Mouse (Mus musculus) liver, postnatal 0 days (tissue): ENCODE data around the gene Coq8a. TPM values are rescaled to one million over a fixed set of nuclear protein-coding genes. Genes with fewer than 3 reads are reported as not detected.

Experiments
- ATAC-seq: fragments of 200-750 bp; cut with Nextera tagmentation; 2 replicates; pipeline ENCODE4 v1.8.0; 2017; ENCODE audit warnings: mild to moderate bottlenecking, moderate library complexity
- DNase-seq: peaks from one replicate; pipeline ENCODE4 v3.0.0-alpha.2; 2016
- H3K27ac ChIP-seq: fragments of 300-500 bp; sonication (generic); 2 replicates; pipeline ENCODE4 v1.5.1; 2014; ENCODE audit warnings: antibody characterized with exemption, moderate library complexity, mild to moderate bottlenecking, low read depth
- H3K27me3 ChIP-seq: fragments of 300-500 bp; sonication (generic); 2 replicates; pipeline ENCODE4 v1.6.1; 2014; ENCODE audit warnings: low read length, control low read depth, mixed read lengths; ENCODE audit not compliant: insufficient read depth
- H3K36me3 ChIP-seq: fragments of 300-500 bp; sonication (generic); replicated peaks from 2 replicates; pipeline ENCODE4 v1.6.1; 2014; ENCODE audit warnings: mild to moderate bottlenecking, control low read depth, low read length, moderate library complexity, mixed read lengths; ENCODE audit not compliant: insufficient read depth
- H3K4me1 ChIP-seq: fragments of 300-500 bp; sonication (generic); 2 replicates; pipeline ENCODE4 v1.6.1; 2014; ENCODE audit warnings: antibody characterized with exemption, mild to moderate bottlenecking, control low read depth; ENCODE audit not compliant: insufficient read depth
- H3K4me2 ChIP-seq: fragments of 300-500 bp; sonication (generic); 2 replicates; pipeline ENCODE4 v1.6.1; 2014; ENCODE audit warnings: low read depth, mild to moderate bottlenecking, low read length, moderate library complexity, mixed read lengths
- H3K4me3 ChIP-seq: fragments of 300-500 bp; sonication (generic); 2 replicates; pipeline ENCODE4 v1.5.1; 2014; ENCODE audit warnings: low read depth, low read length
- H3K9ac ChIP-seq: fragments of 300-500 bp; sonication (generic); replicated peaks from 2 replicates; pipeline ENCODE4 v1.6.1; 2014; ENCODE audit warnings: mild to moderate bottlenecking, moderate library complexity
- H3K9me3 ChIP-seq: fragments of 300-500 bp; sonication (generic); 2 replicates; pipeline ENCODE4 v1.6.1; 2016; ENCODE audit warnings: mild to moderate bottlenecking, control low read depth, low read length, mixed read lengths
- CTCF ChIP-seq: sonication (generic); IDR thresholded peaks from 2 replicates; pipeline ENCODE4 v1.5.1; 2016; ENCODE audit warnings: antibody characterized with exemption, low read depth
- EP300 ChIP-seq: IDR thresholded peaks from 2 replicates; pipeline ENCODE4 v1.6.1; 2016; ENCODE audit warnings: antibody characterized with exemption, low read depth, mild to moderate bottlenecking
- WGBS: fragments of 180-500 bp; shearing (Covaris S2); extraction: QIAGEN DNeasy Blood & Tissue Kit; methylation state at CpG from one replicate; pipeline ENCODE4 v1.1.7; 2014; ENCODE audit not compliant: insufficient replicate concordance; 5-methylcytosine and 5-hydroxymethylcytosine counted together
- polyA plus RNA-seq: library from polyadenylated mRNA; unstranded; fragments of >200 nt; fragmentation: Nextera tagmentation; extraction: Ambion mirVana; gene quantifications from 2 replicates; pipeline ENCODE4 v1.2.1, GENCODE M21; 2015

Gene Coq8a
- polyA plus RNA-seq, 1 experiment from 2014 or later = 36.6 TPM

DNA sequence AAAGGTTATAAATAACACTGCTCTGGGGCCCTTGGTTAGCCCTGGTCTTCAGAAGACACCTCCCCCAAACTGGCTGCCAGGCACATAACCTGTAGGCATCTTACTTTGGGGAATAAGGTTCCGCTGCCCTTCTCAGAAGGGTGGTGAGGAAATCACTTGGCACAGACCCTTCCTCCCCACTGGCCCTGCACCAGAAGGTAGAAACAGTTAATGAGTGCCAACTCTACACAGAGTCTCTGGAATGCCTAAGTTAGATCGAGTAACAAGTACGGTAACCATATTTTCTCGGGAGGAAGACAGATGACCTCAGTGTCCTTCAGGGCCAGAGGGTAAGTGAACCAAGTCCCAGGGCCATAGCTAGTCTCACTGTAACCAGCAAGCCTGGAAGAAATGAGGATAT is 10.5 kb downstream of the Coq8a start:
- WGBS = 75% methylated on average over 4 of the region's 4 CpGs
- no peak for TF ChIP-seq EP300
- no peak for TF ChIP-seq CTCF
- Histone ChIP-seq H3K4me3 (no peak overlapping the region), H3K4me1 (peaks cover 34% of the 10 kb centered on the region), H3K36me3 (no peaks in the 10 kb centered on the region), H3K27ac (no peak overlapping the region), H3K27me3 (no peaks in the 10 kb centered on the region), H3K9ac (no peak overlapping the region), H3K9me3 (no peaks in the 10 kb centered on the region), H3K4me2 (no peak overlapping the region)
- DNase-seq (no peak), ATAC-seq (no peak)

DNA sequence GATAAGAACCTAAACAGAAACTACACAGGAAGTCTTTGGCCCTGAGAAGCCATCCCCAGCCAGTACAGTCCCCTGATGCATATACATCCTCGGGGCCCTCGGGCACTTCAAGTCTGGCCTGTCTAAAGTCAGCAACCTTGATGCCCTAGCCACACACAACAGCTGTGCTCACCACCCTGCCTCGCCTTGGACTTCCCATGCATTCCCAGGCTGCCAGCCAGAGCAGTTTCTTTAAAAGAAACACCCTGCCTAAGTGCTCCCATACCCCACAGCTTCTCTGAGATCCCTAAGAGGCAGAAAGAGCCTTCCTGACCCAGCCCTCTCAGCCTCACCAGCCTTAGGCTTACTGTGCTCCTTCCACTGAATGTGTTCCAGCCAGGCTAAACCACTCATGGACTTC is 13.0 kb downstream of the Coq8a start:
- Histone ChIP-seq H3K4me2 (no peak overlapping the region), H3K9me3 (no peaks in the 10 kb centered on the region), H3K36me3 (no peaks in the 10 kb centered on the region), H3K27ac (no peak overlapping the region), H3K4me3 (no peak overlapping the region), H3K9ac (no peak overlapping the region), H3K4me1 (peaks cover 22% of the 10 kb centered on the region), H3K27me3 (no peaks in the 10 kb centered on the region)
- no peak for TF ChIP-seq CTCF
- no peak for TF ChIP-seq EP300
- ATAC-seq (no peak), DNase-seq (no peak)
- 85% methylated on average over 3 of the region's 3 CpGs for WGBS

DNA sequence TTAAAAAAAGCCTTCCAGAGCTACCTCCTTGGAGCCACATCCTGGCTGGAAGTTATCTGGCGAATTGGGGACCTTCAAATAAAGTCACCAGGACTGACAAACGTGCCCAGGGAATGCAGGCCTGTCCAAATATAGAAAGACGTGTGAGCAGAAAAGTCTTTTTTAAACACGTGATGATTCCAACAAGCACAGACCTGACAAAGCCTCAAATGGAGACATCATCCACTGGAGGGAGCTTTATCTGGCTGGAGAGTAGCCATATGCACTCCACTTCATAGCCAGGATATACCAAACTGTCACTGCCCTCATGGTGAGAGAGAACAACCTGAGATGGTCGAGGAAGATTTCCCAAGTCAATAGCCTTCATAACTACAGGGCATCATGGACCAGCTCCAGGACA is 13.5 kb downstream of the Coq8a start:
- no peaks in the 10 kb centered on the region for H3K9me3 ChIP-seq
- TF ChIP-seq EP300 (no peak), CTCF (peak; percentile 34; the same call in 1 of the 2 replicates)
- H3K4me3 ChIP-seq = no peak overlapping the region
- DNase-seq = no peak
- H3K27me3 ChIP-seq = no peaks in the 10 kb centered on the region
- no peak overlapping the region for H3K27ac ChIP-seq
- 60% methylated on average over 5 of the region's 5 CpGs for WGBS
- no peak for ATAC-seq
- peaks cover 19% of the 10 kb centered on the region for H3K4me1 ChIP-seq
- H3K4me2 ChIP-seq = no peak overlapping the region
- no peak overlapping the region for H3K9ac ChIP-seq
- no peaks in the 10 kb centered on the region for H3K36me3 ChIP-seq

DNA sequence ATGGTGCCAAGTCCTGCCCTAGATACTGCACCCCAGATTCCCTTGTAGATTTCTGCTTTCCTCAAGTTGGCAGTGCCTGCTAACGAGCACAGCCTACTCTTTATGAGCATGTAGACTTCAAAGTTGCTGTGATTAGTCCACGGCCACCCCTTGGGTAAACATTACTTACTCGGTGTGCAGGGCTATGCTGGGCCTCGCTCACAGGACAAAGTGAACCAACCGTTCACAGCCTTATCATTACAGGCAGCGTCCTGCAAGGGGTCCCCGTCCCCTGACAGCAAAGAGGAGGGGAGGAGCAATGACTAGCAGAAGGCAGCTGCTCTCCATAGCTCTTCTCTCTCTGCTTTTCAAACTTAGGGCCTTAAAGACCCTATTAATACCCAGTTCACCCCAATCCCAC is 14.6 kb downstream of the Coq8a start:
- ATAC-seq (no peak), DNase-seq (no peak)
- TF ChIP-seq CTCF (no peak), EP300 (no peak)

DNA sequence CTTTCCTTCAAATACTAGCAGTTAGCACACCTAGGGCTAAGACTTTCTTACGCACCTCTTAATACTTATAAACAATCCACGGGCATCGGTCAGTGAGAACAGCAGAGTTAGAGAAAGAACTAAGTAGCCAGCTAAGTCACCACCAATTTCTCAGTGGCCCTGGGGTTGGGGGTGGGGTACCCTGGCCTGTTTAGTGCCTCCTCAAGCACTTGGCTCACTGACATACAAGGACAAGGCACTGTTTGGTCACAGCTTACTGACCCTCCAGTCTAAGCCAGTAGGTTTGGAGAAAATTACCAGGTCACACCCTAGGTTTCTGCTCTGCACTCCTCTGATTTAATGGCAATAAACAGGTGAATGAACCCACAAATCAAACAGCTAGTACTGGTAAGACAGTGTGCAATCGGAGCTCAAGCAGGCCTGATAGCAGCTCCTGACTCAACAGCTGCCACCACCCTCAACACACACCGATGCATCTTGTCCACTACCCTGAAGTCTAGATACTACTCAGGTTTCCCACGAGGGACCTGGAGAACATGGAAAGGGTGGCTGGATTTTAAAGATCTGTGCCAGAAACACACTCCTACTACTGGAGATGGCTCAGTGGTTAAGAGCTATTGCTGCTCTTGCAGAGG is 15.8 kb downstream of the Coq8a start:
- no peaks in the 10 kb centered on the region for H3K27me3 ChIP-seq
- H3K9me3 ChIP-seq = no peaks in the 10 kb centered on the region
- no peak for DNase-seq
- H3K36me3 ChIP-seq = no peaks in the 10 kb centered on the region
- H3K9ac ChIP-seq = no peak overlapping the region
- ATAC-seq = no peak
- H3K4me3 ChIP-seq = no peak overlapping the region
- peak overlapping the region; percentile 58 for H3K27ac ChIP-seq
- peaks cover 19% of the 10 kb centered on the region for H3K4me1 ChIP-seq
- peak overlapping the region; percentile 20 for H3K4me2 ChIP-seq
- TF ChIP-seq EP300 = no peak
- TF ChIP-seq CTCF = no peak
- WGBS = 76% methylated on average over 6 of the region's 6 CpGs

More for the DNA sequence above, 14.6 kb downstream of the Coq8a start:
- Histone ChIP-seq H3K4me2 (no peak overlapping the region), H3K9ac (peak overlapping the region; percentile 7), H3K27ac (no peak overlapping the region; the same call in 1 of the 2 replicates), H3K27me3 (no peaks in the 10 kb centered on the region), H3K9me3 (no peaks in the 10 kb centered on the region), H3K36me3 (no peaks in the 10 kb centered on the region), H3K4me1 (peaks cover 19% of the 10 kb centered on the region), H3K4me3 (no peak overlapping the region)
- 51% methylated on average over 7 of the region's 7 CpGs for WGBS

DNA sequence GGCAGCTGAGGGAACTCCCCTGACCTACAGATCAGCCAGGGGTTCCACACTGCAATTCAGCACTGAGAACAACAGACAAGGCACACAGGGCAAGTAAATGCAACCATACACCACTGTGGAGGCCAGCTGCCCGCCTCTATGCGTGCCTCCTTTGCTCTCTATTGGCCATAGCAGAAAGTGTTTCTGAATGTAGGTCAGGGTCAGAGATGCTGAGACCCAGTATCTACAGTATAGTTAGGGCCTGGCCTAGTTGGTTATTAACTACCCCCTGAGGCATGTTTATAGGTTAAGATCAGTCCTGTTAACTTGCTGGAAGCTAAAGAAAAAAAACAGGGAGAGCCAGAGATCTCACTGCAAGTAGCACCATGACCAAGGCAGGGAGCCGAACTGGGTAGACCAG is 16.7 kb downstream of the Coq8a start:
- Histone ChIP-seq H3K9ac (no peak overlapping the region), H3K36me3 (no peaks in the 10 kb centered on the region)

More for the DNA sequence above, 16.7 kb downstream of the Coq8a start:
- H3K9me3 ChIP-seq = no peaks in the 10 kb centered on the region
- H3K4me1 ChIP-seq = peaks cover 22% of the 10 kb centered on the region
- DNase-seq (peak; percentile 36), ATAC-seq (peak; percentile 90)
- H3K4me2 ChIP-seq = peak overlapping the region; percentile 50
- no peaks in the 10 kb centered on the region for H3K27me3 ChIP-seq
- TF ChIP-seq EP300 (no peak; the same call in 1 of the 2 replicates), CTCF (no peak)
- 58% methylated on average over 3 of the region's 3 CpGs for WGBS
- peak overlapping the region; percentile 58 for H3K27ac ChIP-seq
- H3K4me3 ChIP-seq = no peak overlapping the region
